Mouse (Mus musculus): ENCODE data around the gene Gabrb1.
A peak's percentile ranks its signal among the peaks of the same experiment; 100 is the strongest.

Gene Gabrb1

DNA sequence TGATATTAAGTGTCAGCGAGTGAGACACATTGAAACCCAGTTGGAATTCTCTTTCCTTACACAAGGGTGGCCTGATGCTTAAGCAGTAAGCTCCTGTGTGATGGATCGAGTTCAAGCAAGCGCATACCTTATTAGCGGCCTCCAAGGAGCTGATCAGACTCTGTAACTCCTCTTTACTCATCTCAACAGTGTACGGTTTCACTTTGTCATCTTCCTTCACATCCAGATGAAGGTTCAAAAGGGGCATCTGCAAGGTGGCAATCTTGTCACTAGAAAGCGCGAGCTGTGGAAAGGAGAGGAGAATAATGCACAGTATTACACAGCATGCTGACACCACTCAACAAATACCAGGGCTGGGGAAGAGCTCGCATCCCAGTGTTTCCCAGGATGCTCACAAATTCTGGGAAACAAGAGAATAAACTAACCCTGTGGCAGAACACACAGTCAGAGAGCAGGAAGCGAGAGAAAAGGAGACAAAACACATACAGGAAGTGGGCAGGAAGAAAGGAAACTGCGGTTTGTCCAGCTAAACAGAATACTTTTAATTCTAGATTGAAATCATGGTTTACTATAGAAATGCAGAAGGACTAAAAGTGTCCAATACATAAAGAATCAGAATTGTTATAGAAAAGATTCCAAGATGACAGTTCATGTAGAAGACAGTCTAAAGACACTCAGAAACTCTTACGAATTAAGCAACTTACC, 503.0 kb downstream of the Gabrb1 start:
- no peak for DNase-seq (ENCODE audit: low spot score in 2 of 2)

- no peak for DNase-seq (ENCODE audit: low spot score in 2 of 2)
Measured at GRCm38 (mm10) chr5:72162855-72163254, 504.9 kb downstream of the Gabrb1 start.

DNA sequence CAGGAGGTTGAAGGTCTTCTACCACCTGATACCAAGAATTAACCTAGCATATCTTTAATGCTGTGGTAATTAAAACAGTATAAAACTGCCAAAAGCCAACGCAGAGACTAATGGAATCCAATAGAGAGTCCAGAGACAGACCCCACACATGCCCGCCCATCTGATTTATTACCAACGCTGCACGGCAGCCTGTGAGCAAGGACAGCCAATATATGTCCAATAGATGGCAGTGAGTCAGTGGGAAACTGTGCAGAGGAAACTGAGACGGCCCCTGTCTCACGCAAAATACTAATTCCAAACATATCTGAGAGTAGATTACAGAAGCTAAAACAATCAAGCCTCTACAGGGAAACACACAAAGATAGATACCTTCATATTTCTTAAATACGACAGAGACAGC, 506.5 kb downstream of the Gabrb1 start:
- DNase-seq (ENCODE audit: low spot score in 2 of 2) = no peak

GRCm38 (mm10) chr5:72167594-72168284, 509.8 kb downstream of the Gabrb1 start, which contains the start of gene Commd8:
Gene Commd8 (minus strand): TSS chr5:72168189.
- peak; percentile 92 to 93 for DNase-seq (ENCODE audit: low spot score in 2 of 2)

DNA sequence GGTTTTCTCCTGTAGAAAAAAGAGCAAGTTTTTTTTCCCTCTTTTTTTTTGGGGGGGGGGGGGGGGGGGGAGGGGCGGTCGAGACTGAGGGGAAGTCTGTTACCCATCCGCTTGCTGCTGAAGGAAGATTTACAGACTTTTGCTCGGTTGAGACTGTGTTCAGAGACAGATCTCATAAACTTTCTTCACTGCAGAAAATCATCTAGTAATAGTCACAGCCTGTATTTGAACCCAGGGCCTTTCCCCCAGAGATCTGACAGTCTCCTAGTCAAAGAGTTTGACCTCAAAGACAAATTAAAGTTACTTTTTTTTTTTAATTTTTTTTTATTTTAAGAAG, 510.3 kb downstream of the Gabrb1 start:
- DNase-seq (ENCODE audit: low spot score in 2 of 2) = no peak

- no peak for DNase-seq (ENCODE audit: low spot score in 2 of 2)
Measured at GRCm38 (mm10) chr5:72170067-72170466, 512.2 kb downstream of the Gabrb1 start.

- peak; percentile 43 to 45 for DNase-seq (ENCODE audit: low spot score in 2 of 2)
Measured at GRCm38 (mm10) chr5:72172675-72173074, 514.8 kb downstream of the Gabrb1 start.

DNA sequence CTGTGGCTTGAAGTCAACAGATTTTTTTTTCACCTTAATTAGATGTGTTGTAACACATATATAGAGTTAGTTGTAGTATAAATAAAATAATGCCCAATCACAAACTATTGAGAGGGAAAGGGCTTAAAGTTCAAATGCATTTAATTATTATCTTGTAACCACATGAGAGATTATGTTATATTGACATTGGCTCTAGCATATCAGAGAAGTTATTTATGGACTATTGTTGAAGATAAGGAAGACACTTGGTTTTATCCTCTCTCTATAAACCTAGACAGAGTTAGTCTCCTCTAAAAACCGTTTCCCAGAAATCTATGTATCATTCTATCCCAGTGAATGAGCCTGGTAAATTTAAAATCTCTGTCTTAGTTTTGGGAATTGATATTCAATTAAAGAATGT, 515.6 kb downstream of the Gabrb1 start:
- no peak for DNase-seq (ENCODE audit: low spot score in 2 of 2)

DNA sequence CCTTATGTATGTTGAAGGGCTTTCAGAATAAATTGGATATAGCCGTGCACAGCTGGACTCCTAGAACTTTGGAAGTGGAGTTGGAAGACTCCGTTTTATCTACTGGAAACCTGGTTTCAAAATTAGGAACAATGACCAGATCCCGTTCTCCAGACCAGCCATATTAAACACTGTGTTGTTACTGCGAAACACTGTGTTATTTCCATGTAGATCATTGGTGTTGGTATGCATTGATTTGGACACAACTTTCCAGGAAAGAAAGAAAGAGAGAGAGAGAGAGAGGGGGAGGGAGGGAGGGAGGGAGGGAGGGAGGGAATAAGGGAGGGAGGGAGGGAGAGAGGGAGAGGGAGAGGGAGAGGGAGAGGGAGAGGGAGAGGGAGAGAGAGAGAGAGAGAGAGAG, 517.1 kb downstream of the Gabrb1 start:
- no peak for DNase-seq (ENCODE audit: low spot score in 2 of 2)

DNA sequence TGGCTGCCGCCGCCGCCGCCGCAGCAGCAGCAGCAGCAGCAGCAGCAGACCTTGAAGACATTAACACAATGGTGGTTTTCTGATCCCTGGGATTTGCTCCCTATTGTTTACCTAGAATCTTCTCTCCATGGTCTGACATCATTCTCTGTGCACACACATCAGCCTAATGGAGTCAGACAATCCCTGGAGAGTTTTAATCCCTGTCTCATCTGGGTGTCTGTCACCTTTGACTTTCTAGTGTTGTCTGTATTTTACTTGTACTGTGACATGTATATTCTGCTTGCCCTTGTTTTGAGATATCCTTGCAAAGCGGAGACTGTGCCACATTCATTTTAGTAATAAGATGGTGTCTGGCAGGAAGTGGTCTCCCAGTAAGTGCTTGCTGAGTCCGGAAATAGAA, 517.6 kb downstream of the Gabrb1 start:
- no peak for DNase-seq (ENCODE audit: low spot score in 2 of 2)

GRCm38 (mm10) chr5:72181194-72181593, 523.3 kb downstream of the Gabrb1 start:
- DNase-seq (ENCODE audit: low spot score in 2 of 2) = no peak

DNA sequence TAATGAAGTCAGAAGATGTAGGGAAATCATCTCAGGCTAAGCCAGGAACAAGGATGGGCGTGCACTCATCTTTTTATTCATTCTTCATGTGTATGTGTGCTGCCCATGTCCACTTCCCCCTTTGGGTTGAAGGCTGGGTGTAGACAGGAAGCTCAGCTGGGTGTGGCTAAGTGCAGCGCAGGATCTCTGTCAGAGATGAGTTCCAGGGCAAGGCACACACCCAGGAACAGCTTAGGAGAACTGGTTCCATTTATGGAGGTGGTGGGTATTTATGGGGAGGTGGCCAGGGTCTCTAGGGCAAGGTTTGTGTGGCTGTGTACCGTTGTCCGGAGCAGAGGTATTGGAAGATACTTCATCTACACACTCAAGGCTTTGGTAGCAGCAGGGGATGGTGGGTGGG, 524.9 kb downstream of the Gabrb1 start:
- DNase-seq (ENCODE audit: low spot score in 2 of 2) = peak in 1 of 2 experiments; percentile 49

GRCm38 (mm10) chr5:72183929-72184328, 526.0 kb downstream of the Gabrb1 start:
- DNase-seq (ENCODE audit: low spot score in 2 of 2) = peak in 1 of 2 experiments; percentile 53

- no peak for DNase-seq (ENCODE audit: low spot score in 2 of 2)
Measured at GRCm38 (mm10) chr5:72184437-72185100, 526.7 kb downstream of the Gabrb1 start.

- no peak for DNase-seq (ENCODE audit: low spot score in 2 of 2)
Measured at GRCm38 (mm10) chr5:72191154-72191553, 533.2 kb downstream of the Gabrb1 start.

DNA sequence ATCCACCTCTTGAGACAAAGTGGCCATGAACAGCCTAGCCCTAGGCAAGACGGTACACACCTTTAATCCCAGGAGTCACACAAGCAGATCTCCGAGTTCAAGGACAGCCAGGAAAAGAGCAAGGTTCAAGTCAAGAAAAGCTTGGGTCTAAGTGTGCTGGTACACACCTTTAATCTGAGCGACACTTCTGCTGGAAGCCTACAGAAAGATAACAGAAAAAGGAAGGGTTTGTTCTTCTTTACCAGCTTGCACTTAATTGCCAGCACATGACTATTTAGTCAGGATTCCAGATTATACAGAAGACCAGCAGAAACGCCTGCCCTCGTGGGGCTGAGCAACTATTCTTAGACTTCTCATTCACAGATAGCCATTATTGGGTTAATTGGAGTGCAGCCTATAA, 534.0 kb downstream of the Gabrb1 start:
- DNase-seq (ENCODE audit: low spot score in 2 of 2) = no peak

GRCm38 (mm10) chr5:72195442-72195841, 537.5 kb downstream of the Gabrb1 start:
- no peak for DNase-seq (ENCODE audit: low spot score in 2 of 2)
